Mouse (Mus musculus) heart, postnatal 0 days (tissue): ENCODE measurements at regions not wholly inside any gene's neighbourhood (a gene's known extent, or its start where the extent isn't known, plus 50 kb on each side); places are given as distances from the start of the nearest gene placed in this dataset.

ENCODE experiments used
- ATAC-seq: fragments of 200-750 bp; cut with Nextera tagmentation; 2 replicates; pipeline ENCODE4 v1.8.0; 2017; ENCODE audit warnings: low read depth, moderate number of reproducible peaks, moderate library complexity; ENCODE audit not compliant: insufficient read depth
- DNase-seq: peaks from one replicate; pipeline ENCODE4 v3.0.0-alpha.2; 2016; ENCODE audit warnings: low spot score
- H3K27ac ChIP-seq: fragments of 300-500 bp; sonication (generic); 2 replicates; pipeline ENCODE4 v1.5.1; 2014; ENCODE audit warnings: low read depth, mild to moderate bottlenecking
- H3K27me3 ChIP-seq: fragments of 300-500 bp; sonication (generic); 2 replicates; pipeline ENCODE4 v1.6.1; 2014; ENCODE audit warnings: low read length, mixed read lengths; ENCODE audit not compliant: control insufficient read depth, insufficient read depth
- H3K36me3 ChIP-seq: fragments of 300-500 bp; sonication (generic); replicated peaks from 2 replicates; pipeline ENCODE4 v1.6.1; 2014; ENCODE audit warnings: low read length, mixed read lengths; ENCODE audit not compliant: control insufficient read depth, insufficient read depth
- H3K4me1 ChIP-seq: fragments of 300-500 bp; sonication (generic); 2 replicates; pipeline ENCODE4 v1.6.1; 2014; ENCODE audit warnings: antibody characterized with exemption; ENCODE audit not compliant: control insufficient read depth, insufficient read depth
- H3K4me2 ChIP-seq: fragments of 300-500 bp; sonication (generic); 2 replicates; pipeline ENCODE4 v1.6.1; 2014; ENCODE audit warnings: low read depth, mild to moderate bottlenecking, low read length, moderate library complexity
- H3K4me3 ChIP-seq: fragments of 300-500 bp; sonication (generic); 2 replicates; pipeline ENCODE4 v1.5.1; 2014; ENCODE audit warnings: low read depth, low read length
- H3K9ac ChIP-seq: fragments of 300-500 bp; sonication (generic); replicated peaks from 2 replicates; pipeline ENCODE4 v1.6.1; 2014; ENCODE audit warnings: low read depth, low read length, mixed read lengths
- H3K9me3 ChIP-seq: fragments of 300-500 bp; sonication (generic); replicated peaks from 2 replicates; pipeline ENCODE4 v1.6.1; 2016; ENCODE audit warnings: low read length; ENCODE audit not compliant: control insufficient read depth
- CTCF ChIP-seq: IDR thresholded peaks from 2 replicates; pipeline ENCODE4 v1.5.1; 2016; ENCODE audit warnings: antibody characterized with exemption, control low read depth, low read depth
- EP300 ChIP-seq: IDR thresholded peaks from 2 replicates; pipeline ENCODE4 v1.6.1; 2016; ENCODE audit warnings: antibody characterized with exemption, low read depth
- WGBS: fragments of 180-500 bp; shearing (Covaris S2); extraction: QIAGEN DNeasy Blood & Tissue Kit; methylation state at CpG from one replicate; pipeline ENCODE4 v1.1.7; 2014; 5-methylcytosine and 5-hydroxymethylcytosine counted together

- TF ChIP-seq CTCF = no peak
- no peak for TF ChIP-seq EP300
- Histone ChIP-seq H3K9ac (no peak overlapping the region), H3K4me1 (no peaks in the 10 kb centered on the region), H3K27ac (no peak overlapping the region), H3K4me2 (no peak overlapping the region), H3K36me3 (no peaks in the 10 kb centered on the region), H3K4me3 (no peak overlapping the region), H3K9me3 (no peaks in the 10 kb centered on the region), H3K27me3 (no peaks in the 10 kb centered on the region)
- DNase-seq = no peak
- no peak for ATAC-seq
- whole genome bisulfite sequencing = 11% methylated on average over 5 of the region's 5 CpGs
Observed at GRCm38 (mm10) chr15:63710381-63710780, 134.6 kb downstream of the Gsdmc2 start.

GRCm38 (mm10) chr15:63709270-63709933, 135.6 kb downstream of the Gsdmc2 start:
- Histone ChIP-seq H3K9me3 (no peaks in the 10 kb centered on the region), H3K9ac (no peak overlapping the region), H3K4me1 (no peaks in the 10 kb centered on the region), H3K36me3 (no peaks in the 10 kb centered on the region), H3K4me3 (no peak overlapping the region), H3K4me2 (no peak overlapping the region), H3K27me3 (no peaks in the 10 kb centered on the region), H3K27ac (no peak overlapping the region)
- ATAC-seq = no peak
- WGBS = 85% methylated on average over 4 of the region's 4 CpGs
- TF ChIP-seq CTCF = no peak
- TF ChIP-seq EP300 = no peak
- DNase-seq = no peak

DNA sequence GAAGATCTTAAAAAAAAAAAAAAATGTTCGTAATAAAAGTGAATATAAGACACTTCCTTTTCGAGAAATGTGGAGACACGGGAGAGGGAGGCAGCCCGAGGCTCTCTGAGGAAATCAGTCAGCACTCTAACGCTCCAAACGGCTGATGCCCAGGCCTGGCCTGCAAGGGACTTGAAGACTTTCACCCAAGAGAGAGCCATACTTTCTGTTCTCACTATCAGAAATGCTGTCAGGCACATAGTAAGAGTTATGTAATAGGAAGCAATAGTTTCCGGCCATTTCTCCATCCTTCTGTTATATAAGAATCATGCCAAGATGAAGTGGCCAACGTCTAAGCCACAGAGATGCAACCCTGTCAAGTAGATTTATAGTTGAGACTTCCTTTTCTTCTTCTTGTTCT, 140.3 kb downstream of the Gsdmc2 start:
- no peak overlapping the region for H3K4me2 ChIP-seq
- ATAC-seq = no peak
- H3K27ac ChIP-seq = no peak overlapping the region
- no peak for TF ChIP-seq CTCF
- TF ChIP-seq EP300 = no peak
- no peaks in the 10 kb centered on the region for H3K9me3 ChIP-seq
- H3K36me3 ChIP-seq = no peaks in the 10 kb centered on the region
- DNase-seq = no peak
- no peaks in the 10 kb centered on the region for H3K4me1 ChIP-seq
- H3K4me3 ChIP-seq = no peak overlapping the region
- 74% methylated on average over 8 of the region's 8 CpGs for WGBS
- no peak overlapping the region for H3K9ac ChIP-seq
- no peaks in the 10 kb centered on the region for H3K27me3 ChIP-seq

DNA sequence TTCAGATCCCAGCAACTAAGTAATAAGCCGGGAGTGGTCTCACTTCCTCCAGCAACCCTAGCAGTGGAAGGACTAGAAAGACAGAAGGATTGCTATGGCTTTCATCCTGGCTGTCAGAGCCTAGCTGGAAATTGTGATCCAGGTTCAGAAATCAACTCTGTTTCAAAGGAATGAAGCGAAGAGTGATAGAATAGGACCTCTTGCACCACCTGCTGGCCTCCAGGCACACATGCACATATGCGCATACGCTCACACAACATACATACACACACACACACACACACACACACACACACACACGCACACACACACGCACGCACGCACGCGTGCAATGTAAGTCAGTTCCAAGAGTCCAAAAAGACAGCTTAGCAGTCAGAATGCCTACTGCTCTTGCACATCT, 147.1 kb downstream of the Gsdmc2 start:
- WGBS = 96% methylated on average over 10 of the region's 10 CpGs
- Histone ChIP-seq H3K4me1 (no peaks in the 10 kb centered on the region), H3K9ac (no peak overlapping the region), H3K36me3 (no peaks in the 10 kb centered on the region), H3K9me3 (no peaks in the 10 kb centered on the region), H3K27ac (no peak overlapping the region), H3K4me2 (no peak overlapping the region), H3K27me3 (no peaks in the 10 kb centered on the region), H3K4me3 (no peak overlapping the region)
- TF ChIP-seq EP300 = no peak
- TF ChIP-seq CTCF = no peak
- ATAC-seq (no peak), DNase-seq (no peak)

GRCm38 (mm10) chr15:63694150-63694549, 150.8 kb downstream of the Gsdmc2 start:
- Histone ChIP-seq H3K9ac (no peak overlapping the region), H3K27ac (no peak overlapping the region), H3K4me1 (no peaks in the 10 kb centered on the region), H3K27me3 (no peaks in the 10 kb centered on the region), H3K4me3 (no peak overlapping the region), H3K36me3 (no peaks in the 10 kb centered on the region), H3K9me3 (no peaks in the 10 kb centered on the region), H3K4me2 (no peak overlapping the region)
- DNase-seq (no peak), ATAC-seq (no peak)
- 50% methylated on average over 3 of the region's 3 CpGs for WGBS
- TF ChIP-seq EP300 (no peak), CTCF (no peak)

GRCm38 (mm10) chr15:63693561-63693960, 151.4 kb downstream of the Gsdmc2 start:
- no peaks in the 10 kb centered on the region for H3K27me3 ChIP-seq
- no peak overlapping the region for H3K27ac ChIP-seq
- 64% methylated on average over 2 of the region's 2 CpGs for WGBS

More at GRCm38 (mm10) chr15:63693561-63693960, 151.4 kb downstream of the Gsdmc2 start:
- no peak overlapping the region for H3K4me3 ChIP-seq
- no peak for ATAC-seq
- no peak overlapping the region for H3K4me2 ChIP-seq
- no peaks in the 10 kb centered on the region for H3K36me3 ChIP-seq
- no peaks in the 10 kb centered on the region for H3K4me1 ChIP-seq
- TF ChIP-seq EP300 (no peak), CTCF (no peak)
- H3K9ac ChIP-seq = no peak overlapping the region
- no peaks in the 10 kb centered on the region for H3K9me3 ChIP-seq
- DNase-seq = no peak
